Mouse (Mus musculus) bone marrow macrophage, adult 2 months (primary cell): ENCODE results near the gene Cep170b.

Source experiments
- CTCF ChIP-seq: IDR thresholded peaks from 2 replicates; pipeline ENCODE4 v1.5.1; 2012; ENCODE audit warnings: low read depth, mild to moderate bottlenecking, low read length, moderate library complexity
- POLR2A ChIP-seq: IDR thresholded peaks from 2 replicates; pipeline ENCODE4 v1.6.1; 2012; ENCODE audit warnings: mild to moderate bottlenecking, low read depth, low read length, borderline replicate concordance

DNA sequence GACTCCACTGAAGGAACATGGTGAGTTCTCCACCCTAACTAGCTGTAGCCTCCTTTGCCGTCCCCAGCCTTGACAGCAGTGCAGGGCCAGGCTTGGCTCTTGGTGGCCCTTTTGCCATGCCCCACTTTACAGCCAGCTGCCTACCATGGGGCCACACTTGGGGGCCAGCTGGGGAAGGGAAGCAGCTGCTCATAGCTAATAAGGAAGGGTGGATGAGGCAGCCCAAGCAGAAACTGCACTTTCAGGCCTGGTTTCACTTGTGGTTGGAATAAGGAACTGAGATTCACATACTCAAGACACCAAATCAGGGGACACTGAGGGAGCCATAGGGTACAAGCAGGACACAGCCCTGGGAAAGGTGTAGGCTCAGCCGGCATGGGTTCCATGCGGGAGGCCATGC, 41.8 kb downstream of the Cep170b start:
- TF ChIP-seq CTCF (no peak), POLR2A (no peak)
